Mouse (Mus musculus) limb, embryonic 14.5 days (tissue): Measurements from ENCODE around the gene Rasgrf1. TPM values are rescaled to one million over a fixed set of nuclear protein-coding genes. Genes with fewer than 3 reads are reported as not detected.

Source experiments
- ATAC-seq: fragments of 200-750 bp; cut with Nextera tagmentation; 2 replicates; pipeline ENCODE4 v1.8.0; 2017; ENCODE audit warnings: low read depth, moderate number of reproducible peaks, moderate TSS enrichment; ENCODE audit not compliant: low FRiP score
- DNase-seq: peaks from one replicate; pipeline ENCODE4 v3.0.0-alpha.2; 2015; ENCODE audit warnings: low spot score
- H3K27ac ChIP-seq: fragments of 300-500 bp; sonication (generic); replicated peaks from 2 replicates; pipeline ENCODE4 v1.5.1; 2014; ENCODE audit warnings: low read depth, mild to moderate bottlenecking, low read length, moderate library complexity, mixed read lengths
- H3K27me3 ChIP-seq: fragments of 300-500 bp; sonication (generic); 2 replicates; pipeline ENCODE4 v1.6.1; 2014; ENCODE audit warnings: low read length, mixed read lengths; ENCODE audit not compliant: control insufficient read depth, insufficient read depth
- H3K36me3 ChIP-seq: fragments of 300-500 bp; sonication (generic); 2 replicates; pipeline ENCODE4 v1.6.1; 2014; ENCODE audit warnings: mild to moderate bottlenecking, low read length, moderate library complexity, mixed read lengths; ENCODE audit not compliant: control insufficient read depth, insufficient read depth
- H3K4me1 ChIP-seq: fragments of 300-500 bp; sonication (generic); 2 replicates; pipeline ENCODE4 v1.6.1; 2014; ENCODE audit warnings: antibody characterized with exemption, low read length, mixed read lengths; ENCODE audit not compliant: control insufficient read depth, insufficient read depth
- H3K4me2 ChIP-seq: fragments of 300-500 bp; sonication (generic); replicated peaks from 2 replicates; pipeline ENCODE4 v1.6.1; 2014; ENCODE audit warnings: low read depth, mild to moderate bottlenecking, low read length, moderate library complexity; ENCODE audit not compliant: severe bottlenecking
- H3K4me3 ChIP-seq: fragments of 300-500 bp; sonication (generic); replicated peaks from 2 replicates; pipeline ENCODE4 v1.5.1; 2014; ENCODE audit warnings: low read length
- H3K9ac ChIP-seq: fragments of 300-500 bp; sonication (generic); 2 replicates; pipeline ENCODE4 v1.6.1; 2014; ENCODE audit warnings: mild to moderate bottlenecking, low read depth, low read length, moderate library complexity; ENCODE audit not compliant: severe bottlenecking
- H3K9me3 ChIP-seq: fragments of 300-500 bp; sonication (generic); 2 replicates; pipeline ENCODE4 v1.6.1; 2016; ENCODE audit warnings: low read length; ENCODE audit not compliant: control insufficient read depth
- POLR2A ChIP-seq: fragments of 200-500 bp; IDR thresholded peaks from 2 replicates; pipeline ENCODE4 v1.8.0; 2012; ENCODE audit warnings: inconsistent platforms, mild to moderate bottlenecking, moderate library complexity, borderline replicate concordance; ENCODE audit not compliant: insufficient read depth, insufficient read length; ENCODE audit errors: extremely low read depth
- WGBS: fragments of 180-500 bp; shearing (Covaris S2); extraction: QIAGEN DNeasy Blood & Tissue Kit; methylation state at CpG from one replicate; pipeline ENCODE4 v1.1.7; 2014; 5-methylcytosine and 5-hydroxymethylcytosine counted together
- polyA plus RNA-seq, 2 experiments: library from polyadenylated mRNA; depleted of rRNA in 1 of 2; stranded (reverse) in 1 of 2; unstranded in 1 of 2; fragments of >200 nt; fragmentation: Nextera tagmentation in 1 of 2; extraction: Ambion mirVana in 1 of 2; gene quantifications; 2 replicates each; pipeline versions ENCODE4 v1.2.1 to v1.2.3; 2012 to 2014

Gene Rasgrf1
- polyA plus RNA-seq, 2 experiments, result 0.55 to 1.1 TPM

- Histone ChIP-seq H3K4me1 (no peaks in the 10 kb centered on the region), H3K4me3 (no peak overlapping the region), H3K9me3 (no peaks in the 10 kb centered on the region), H3K9ac (no peak overlapping the region), H3K4me2 (no peak overlapping the region), H3K27me3 (no peaks in the 10 kb centered on the region), H3K27ac (no peak overlapping the region), H3K36me3 (no peaks in the 10 kb centered on the region)
- DNase-seq (no peak), ATAC-seq (no peak)
- 45% methylated on average over 5 of the region's 5 CpGs for WGBS
- no peak for TF ChIP-seq POLR2A
These were observed 38.9 kb downstream of the Rasgrf1 start for GRCm38 (mm10) chr9:89948602-89949001.

- WGBS, result 89% methylated on average over 22 of the region's 22 CpGs
- H3K36me3 ChIP-seq, result no peaks in the 10 kb centered on the region
- H3K4me2 ChIP-seq, result no peak overlapping the region
- H3K9me3 ChIP-seq, result no peaks in the 10 kb centered on the region
- no peak overlapping the region for H3K9ac ChIP-seq
- ATAC-seq (no peak), DNase-seq (no peak)
- no peak overlapping the region for H3K4me3 ChIP-seq
- H3K27ac ChIP-seq, result no peak overlapping the region
- TF ChIP-seq POLR2A, result no peak
- H3K4me1 ChIP-seq, result no peaks in the 10 kb centered on the region
- H3K27me3 ChIP-seq, result no peaks in the 10 kb centered on the region
These were observed 44.0 kb downstream of the Rasgrf1 start for GRCm38 (mm10) chr9:89953596-89954215.

GRCm38 (mm10) chr9:89954860-89955479, 45.3 kb downstream of the Rasgrf1 start:
- Histone ChIP-seq H3K4me1 (no peaks in the 10 kb centered on the region), H3K4me3 (no peak overlapping the region), H3K27me3 (no peaks in the 10 kb centered on the region), H3K9ac (no peak overlapping the region), H3K36me3 (no peaks in the 10 kb centered on the region), H3K27ac (no peak overlapping the region), H3K9me3 (no peaks in the 10 kb centered on the region), H3K4me2 (no peak overlapping the region)
- WGBS, result 39% methylated on average over 8 of the region's 8 CpGs
- no peak for TF ChIP-seq POLR2A
- no peak for ATAC-seq
- DNase-seq, result no peak

- Histone ChIP-seq H3K27ac (no peak overlapping the region), H3K9me3 (no peaks in the 10 kb centered on the region), H3K4me2 (no peak overlapping the region), H3K27me3 (no peaks in the 10 kb centered on the region), H3K4me1 (no peaks in the 10 kb centered on the region), H3K4me3 (no peak overlapping the region), H3K36me3 (no peaks in the 10 kb centered on the region), H3K9ac (no peak overlapping the region)
- WGBS, result 71% methylated on average over 2 of the region's 2 CpGs
- DNase-seq (no peak), ATAC-seq (no peak)
- no peak for TF ChIP-seq POLR2A
These were observed 49.3 kb downstream of the Rasgrf1 start for GRCm38 (mm10) chr9:89958959-89959358.

- Histone ChIP-seq H3K9ac (no peak overlapping the region), H3K36me3 (no peaks in the 10 kb centered on the region), H3K4me2 (no peak overlapping the region), H3K4me3 (no peak overlapping the region), H3K9me3 (no peaks in the 10 kb centered on the region), H3K27me3 (no peaks in the 10 kb centered on the region), H3K4me1 (no peaks in the 10 kb centered on the region), H3K27ac (no peak overlapping the region)
- ATAC-seq (no peak), DNase-seq (no peak)
- WGBS, result 83% methylated on average over 4 of the region's 4 CpGs
- no peak for TF ChIP-seq POLR2A
These were observed 54.4 kb downstream of the Rasgrf1 start for GRCm38 (mm10) chr9:89964091-89964490.
